Mouse (Mus musculus): ENCODE data around the gene Tspan5. TPM values are rescaled to one million over a fixed set of nuclear protein-coding genes. Genes with fewer than 3 reads are reported as not detected.

Tspan5 gene
- 12.5 and 13.3 TPM in 2 replicates for polyA plus RNA-seq (2014; fragmentation: Nextera tagmentation; extraction: Ambion mirVana)

GRCm38 (mm10) chr3:138741649-138742565 lies at the start of gene Tspan5:
TSS of gene Tspan5 (plus strand) at chr3:138742195.
- peak within 1 kb of the TSS; percentile 96 for H3K4me2 ChIP-seq
- WGBS: under 1% methylated on average over 89 of the region's 100 CpGs

DNA sequence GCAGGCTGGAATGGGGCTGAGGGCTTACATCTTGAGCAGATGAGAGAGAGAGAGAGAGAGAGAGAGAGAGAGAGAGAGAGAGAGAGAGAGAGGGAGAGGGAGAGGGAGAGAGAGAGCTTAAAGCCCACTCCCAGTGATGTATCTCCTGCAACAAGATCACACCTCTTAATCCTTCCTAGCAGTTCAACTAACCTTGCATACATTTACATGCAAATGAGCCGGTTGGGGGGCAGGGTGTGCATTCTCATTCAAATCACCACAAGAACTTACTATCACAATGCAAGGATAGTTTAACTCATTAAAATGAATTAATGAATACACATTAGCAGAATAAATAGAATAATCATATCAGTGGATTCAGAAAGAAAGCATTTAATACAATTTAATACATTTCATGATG lies 49.7 kb upstream of the Tspan5 start:
- 43% methylated on average over 1 of the region's 1 CpGs for WGBS
- H3K9me3 ChIP-seq (ENCODE audit: control insufficient read depth, low read length): no peaks in the 10 kb centered on the region
- H3K36me3 ChIP-seq (ENCODE audit: control insufficient read depth, insufficient read depth, low read length): no peaks in the 10 kb centered on the region
- H3K4me2 ChIP-seq: no peak overlapping the region
- H3K4me1 ChIP-seq (replicated peaks; ENCODE audit: control insufficient read depth, insufficient read depth, low read length): no peaks in the 10 kb centered on the region
- H3K27ac ChIP-seq (ENCODE audit: low read depth, low read length): no peak overlapping the region
- DNase-seq (ENCODE audit: low spot score) (no peak), ATAC-seq (replicated peaks; ENCODE audit: low FRiP score) (no peak)
- no peak overlapping the region for H3K4me3 ChIP-seq (ENCODE audit: low read depth, low read length)
- no peaks in the 10 kb centered on the region for H3K27me3 ChIP-seq (replicated peaks; ENCODE audit: control insufficient read depth, insufficient read depth, low read length)
- no peak overlapping the region for H3K9ac ChIP-seq (ENCODE audit: low read depth, low read length)

More at GRCm38 (mm10) chr3:138741649-138742565, at the start of gene Tspan5:
- Histone ChIP-seq H3K4me3 (ENCODE audit: low read depth, low read length) (peak within 1 kb of the TSS; percentile 77), H3K27me3 (replicated peaks; ENCODE audit: control insufficient read depth, insufficient read depth, low read length) (peaks cover 3% of the 10 kb centered on the region), H3K36me3 (ENCODE audit: control insufficient read depth, insufficient read depth, low read length) (no peaks in the 10 kb centered on the region), H3K4me1 (replicated peaks; ENCODE audit: control insufficient read depth, insufficient read depth, low read length) (peaks cover 14% of the 10 kb centered on the region), H3K9me3 (ENCODE audit: control insufficient read depth, low read length) (no peaks in the 10 kb centered on the region), H3K27ac (ENCODE audit: low read depth, low read length) (no peak within 1 kb of the TSS), H3K9ac (ENCODE audit: low read depth, low read length) (peak within 1 kb of the TSS; percentile 70)
- DNase-seq (ENCODE audit: low spot score) (peak; percentile 76), ATAC-seq (replicated peaks; ENCODE audit: low FRiP score) (peak; percentile 83)

GRCm38 (mm10) chr3:138703399-138703798 lies 38.6 kb upstream of the Tspan5 start:
- Histone ChIP-seq H3K9ac (ENCODE audit: low read depth, low read length) (no peak overlapping the region), H3K36me3 (ENCODE audit: control insufficient read depth, insufficient read depth, low read length) (no peaks in the 10 kb centered on the region), H3K27ac (ENCODE audit: low read depth, low read length) (no peak overlapping the region), H3K27me3 (replicated peaks; ENCODE audit: control insufficient read depth, insufficient read depth, low read length) (no peaks in the 10 kb centered on the region; the same call in 1 of the 2 replicates), H3K4me2 (no peak overlapping the region), H3K9me3 (ENCODE audit: control insufficient read depth, low read length) (no peaks in the 10 kb centered on the region), H3K4me1 (replicated peaks; ENCODE audit: control insufficient read depth, insufficient read depth, low read length) (no peaks in the 10 kb centered on the region), H3K4me3 (ENCODE audit: low read depth, low read length) (no peak overlapping the region)
- DNase-seq (ENCODE audit: low spot score) (no peak), ATAC-seq (replicated peaks; ENCODE audit: low FRiP score) (peak; percentile 26; the same call in 1 of the 2 replicates)
- WGBS: 68% methylated on average over 12 of the region's 12 CpGs

- no peak overlapping the region for H3K4me3 ChIP-seq (ENCODE audit: low read depth, low read length)
- no peak overlapping the region for H3K27ac ChIP-seq (ENCODE audit: low read depth, low read length)
- no peaks in the 10 kb centered on the region for H3K9me3 ChIP-seq (ENCODE audit: control insufficient read depth, low read length)
- no peak overlapping the region for H3K9ac ChIP-seq (ENCODE audit: low read depth, low read length)
- no peaks in the 10 kb centered on the region; the same call in 1 of the 2 replicates for H3K27me3 ChIP-seq (replicated peaks; ENCODE audit: control insufficient read depth, insufficient read depth, low read length)
- no peaks in the 10 kb centered on the region for H3K36me3 ChIP-seq (ENCODE audit: control insufficient read depth, insufficient read depth, low read length)
- DNase-seq (ENCODE audit: low spot score): no peak
- ATAC-seq (replicated peaks; ENCODE audit: low FRiP score): no peak
- 58% methylated on average over 9 of the region's 9 CpGs for WGBS
- H3K4me1 ChIP-seq (replicated peaks; ENCODE audit: control insufficient read depth, insufficient read depth, low read length): no peaks in the 10 kb centered on the region
- H3K4me2 ChIP-seq: no peak overlapping the region
Observed at GRCm38 (mm10) chr3:138704469-138704868, 37.5 kb upstream of the Tspan5 start.

DNA sequence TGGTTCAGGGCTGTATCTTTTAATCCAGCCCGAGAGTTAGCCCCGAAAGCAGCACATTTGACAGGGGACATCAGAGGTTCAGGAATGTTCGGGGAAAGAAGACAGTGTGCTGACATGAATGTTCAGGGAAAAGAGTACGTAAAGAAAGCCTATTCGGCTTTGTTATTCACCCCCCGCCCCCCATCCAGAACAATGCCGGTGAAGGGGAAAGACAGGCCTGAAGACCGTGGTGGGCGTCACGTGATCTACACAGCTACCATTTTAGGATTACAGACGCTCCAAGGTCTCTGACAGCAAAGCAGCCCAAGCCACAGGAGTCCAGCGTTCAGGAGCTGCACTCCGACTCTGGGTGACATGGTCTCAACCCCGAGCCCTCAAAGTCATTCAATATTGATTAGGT lies 36.1 kb upstream of the Tspan5 start:
- no peak overlapping the region for H3K27ac ChIP-seq (ENCODE audit: low read depth, low read length)
- no peak for ATAC-seq (replicated peaks; ENCODE audit: low FRiP score)
- no peak for DNase-seq (ENCODE audit: low spot score)
- no peaks in the 10 kb centered on the region for H3K4me1 ChIP-seq (replicated peaks; ENCODE audit: control insufficient read depth, insufficient read depth, low read length)
- no peak overlapping the region for H3K4me3 ChIP-seq (ENCODE audit: low read depth, low read length)
- H3K4me2 ChIP-seq: no peak overlapping the region
- H3K9ac ChIP-seq (ENCODE audit: low read depth, low read length): no peak overlapping the region
- no peaks in the 10 kb centered on the region for H3K9me3 ChIP-seq (ENCODE audit: control insufficient read depth, low read length)
- 74% methylated on average over 14 of the region's 14 CpGs for WGBS
- H3K36me3 ChIP-seq (ENCODE audit: control insufficient read depth, insufficient read depth, low read length): no peaks in the 10 kb centered on the region
- H3K27me3 ChIP-seq (replicated peaks; ENCODE audit: control insufficient read depth, insufficient read depth, low read length): no peaks in the 10 kb centered on the region

GRCm38 (mm10) chr3:138709183-138709582 lies 32.8 kb upstream of the Tspan5 start:
- Histone ChIP-seq H3K4me1 (replicated peaks; ENCODE audit: control insufficient read depth, insufficient read depth, low read length) (no peaks in the 10 kb centered on the region), H3K9ac (ENCODE audit: low read depth, low read length) (no peak overlapping the region), H3K9me3 (ENCODE audit: control insufficient read depth, low read length) (no peaks in the 10 kb centered on the region), H3K27ac (ENCODE audit: low read depth, low read length) (no peak overlapping the region), H3K36me3 (ENCODE audit: control insufficient read depth, insufficient read depth, low read length) (no peaks in the 10 kb centered on the region), H3K4me3 (ENCODE audit: low read depth, low read length) (no peak overlapping the region), H3K4me2 (no peak overlapping the region), H3K27me3 (replicated peaks; ENCODE audit: control insufficient read depth, insufficient read depth, low read length) (no peaks in the 10 kb centered on the region)
- 55% methylated on average over 5 of the region's 5 CpGs for WGBS
- no peak for DNase-seq (ENCODE audit: low spot score)
- no peak for ATAC-seq (replicated peaks; ENCODE audit: low FRiP score)

DNA sequence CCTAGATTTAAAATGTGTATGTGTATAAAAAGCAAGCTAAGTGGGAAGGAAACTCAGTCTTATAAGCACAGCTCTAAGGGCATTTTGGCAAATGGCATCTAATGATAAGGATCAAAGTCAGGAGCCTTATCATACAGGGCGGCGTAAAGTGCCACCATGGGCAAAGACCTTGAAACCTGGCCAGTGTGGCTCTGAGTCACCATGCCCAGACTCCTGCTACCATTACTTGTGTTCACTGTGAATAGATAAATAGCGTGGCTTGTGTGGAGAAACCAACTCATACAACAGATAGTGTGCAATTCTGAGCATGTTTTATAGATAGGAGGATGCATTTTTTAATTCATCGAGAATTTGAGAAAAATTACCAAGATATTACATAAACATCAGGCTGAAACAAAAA lies 30.0 kb upstream of the Tspan5 start:
- no peak overlapping the region for H3K4me2 ChIP-seq
- H3K4me1 ChIP-seq (replicated peaks; ENCODE audit: control insufficient read depth, insufficient read depth, low read length): no peaks in the 10 kb centered on the region
- no peaks in the 10 kb centered on the region for H3K9me3 ChIP-seq (ENCODE audit: control insufficient read depth, low read length)
- no peaks in the 10 kb centered on the region for H3K27me3 ChIP-seq (replicated peaks; ENCODE audit: control insufficient read depth, insufficient read depth, low read length)
- no peak overlapping the region for H3K27ac ChIP-seq (ENCODE audit: low read depth, low read length)
- H3K36me3 ChIP-seq (ENCODE audit: control insufficient read depth, insufficient read depth, low read length): no peaks in the 10 kb centered on the region
- no peak for DNase-seq (ENCODE audit: low spot score)
- WGBS: 83% methylated on average over 4 of the region's 4 CpGs
- no peak overlapping the region for H3K9ac ChIP-seq (ENCODE audit: low read depth, low read length)
- no peak overlapping the region for H3K4me3 ChIP-seq (ENCODE audit: low read depth, low read length)
- no peak for ATAC-seq (replicated peaks; ENCODE audit: low FRiP score)

- Histone ChIP-seq H3K4me2 (no peak overlapping the region), H3K27ac (ENCODE audit: low read depth, low read length) (no peak overlapping the region), H3K9me3 (ENCODE audit: control insufficient read depth, low read length) (no peaks in the 10 kb centered on the region), H3K36me3 (ENCODE audit: control insufficient read depth, insufficient read depth, low read length) (no peaks in the 10 kb centered on the region), H3K4me1 (replicated peaks; ENCODE audit: control insufficient read depth, insufficient read depth, low read length) (no peaks in the 10 kb centered on the region), H3K4me3 (ENCODE audit: low read depth, low read length) (no peak overlapping the region), H3K27me3 (replicated peaks; ENCODE audit: control insufficient read depth, insufficient read depth, low read length) (no peaks in the 10 kb centered on the region), H3K9ac (ENCODE audit: low read depth, low read length) (no peak overlapping the region)
- DNase-seq (ENCODE audit: low spot score): no peak
- WGBS: 84% methylated on average over 11 of the region's 11 CpGs
- no peak for ATAC-seq (replicated peaks; ENCODE audit: low FRiP score)
Observed at GRCm38 (mm10) chr3:138712452-138713140, 29.4 kb upstream of the Tspan5 start.

Measured in liver, embryonic 11.5 days (tissue).